ENCODE assay signal across 8 mouse cellular contexts in the genomic region with DNA sequence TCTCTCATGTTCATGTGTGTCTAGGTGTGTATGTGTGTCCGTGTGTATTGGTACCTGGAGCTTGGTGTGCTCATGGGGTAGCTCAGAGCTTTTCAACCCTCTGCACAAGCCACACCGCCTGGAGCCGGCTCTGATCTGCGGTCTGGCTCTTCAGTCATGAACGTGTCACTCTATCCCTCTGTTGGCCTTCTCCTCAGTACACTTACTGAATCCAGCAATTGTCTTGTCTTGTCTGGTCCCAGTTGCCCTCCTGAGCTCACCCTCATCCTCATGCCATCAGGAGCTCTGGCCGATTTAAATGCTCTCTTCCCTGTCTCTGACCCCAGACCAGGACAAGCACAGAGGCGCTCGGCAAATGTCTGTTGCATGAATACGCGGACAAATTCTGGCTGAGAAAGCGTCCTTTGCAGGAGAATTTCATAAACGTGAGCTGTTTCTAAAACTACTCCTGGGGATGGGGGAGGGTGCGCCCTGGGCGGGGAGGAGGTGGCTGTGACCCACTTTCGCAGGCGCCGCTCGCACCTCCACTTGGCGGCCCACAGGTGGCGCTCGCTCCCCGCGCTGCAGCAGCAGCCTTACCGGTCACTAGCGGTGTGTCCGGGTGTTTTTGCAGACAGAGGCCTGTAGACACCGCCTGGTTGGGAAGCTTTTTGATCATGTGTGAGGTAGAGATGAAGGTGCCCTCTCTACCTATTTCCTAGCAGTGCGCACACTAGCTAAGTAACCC. TPM values are rescaled to one million over a fixed set of nuclear protein-coding genes. Genes with fewer than 3 reads are reported as not detected.
DNase-seq lines count a peak whose midpoint lies in the region; ATAC-seq lines count a peak whose summit lies in the region.

No protein-coding gene starts in this region.

- H3K27ac ChIP-seq in forebrain, embryonic 11.5 days (ENCODE audit: low read depth, low read length) = no peak overlapping the region
- H3K27ac ChIP-seq in heart, embryonic 15.5 days = no peak overlapping the region
- H3K27ac ChIP-seq in liver, embryonic 12.5 days = no peak overlapping the region

- no peaks in the 10 kb centered on the region for H3K4me1 ChIP-seq in forebrain, embryonic 11.5 days (replicated peaks; ENCODE audit: control insufficient read depth, insufficient read depth, low read length)
- no peaks in the 10 kb centered on the region for H3K4me1 ChIP-seq in heart, embryonic 15.5 days (replicated peaks)
- peaks cover 10% of the 10 kb centered on the region; the same call in 1 of the 2 replicates for H3K4me1 ChIP-seq in liver, embryonic 12.5 days

- H3K4me2 ChIP-seq in forebrain, embryonic 11.5 days (ENCODE audit: low read depth, low read length, severe bottlenecking) = no peak overlapping the region
- H3K4me2 ChIP-seq in heart, embryonic 15.5 days = peak overlapping the region; percentile 35; the same call in 1 of the 2 replicates
- no peak overlapping the region for H3K4me2 ChIP-seq in liver, embryonic 12.5 days

- no peak overlapping the region for H3K4me3 ChIP-seq in forebrain, embryonic 11.5 days (ENCODE audit: low read depth, low read length)
- H3K4me3 ChIP-seq in heart, embryonic 15.5 days = no peak overlapping the region
- H3K4me3 ChIP-seq in liver, embryonic 12.5 days = no peak overlapping the region

- peak; percentile 58; the same call in 1 of the 2 replicates for ATAC-seq in forebrain, embryonic 11.5 days (replicated peaks; ENCODE audit: low FRiP score)
- peak; percentile 67 for ATAC-seq in heart, embryonic 15.5 days (replicated peaks; ENCODE audit: insufficient number of reproducible peaks, insufficient read depth, low FRiP score, low read depth)
- peak; percentile 31; the same call in 1 of the 2 replicates for ATAC-seq in liver, embryonic 12.5 days

- 14% methylated on average over 28 of the region's 28 CpGs for WGBS in forebrain, embryonic 11.5 days
- 18% methylated on average over 28 of the region's 28 CpGs for WGBS in heart, embryonic 15.5 days
- 22% methylated on average over 28 of the region's 28 CpGs for WGBS in liver, embryonic 12.5 days (ENCODE audit: insufficient replicate concordance)

- DNase-seq in CD4-positive, CD25-positive, alpha-beta regulatory T cell, adult 2 months (ENCODE audit: low read depth, low spot score) = peak; percentile 92
- DNase-seq in c-Kit-positive CD71-negative TER-119-negative erythroid progenitor cells, embryonic 14.5 days (ENCODE audit: low read depth) = peak; percentile 37
- DNase-seq in forebrain, embryonic 11.5 days (ENCODE audit: low spot score) = peak; percentile 88
- peak; percentile 89 for DNase-seq in kidney, postnatal 14 days
- DNase-seq in natural killer cell, adult 2 months (ENCODE audit: low spot score in 2 of 2) = peak; percentile 71 to 83
- peak; percentile 85 for DNase-seq in splenic B cell, adult 2 months (ENCODE audit: low read depth, low spot score)

- H3K27me3 ChIP-seq in forebrain, embryonic 11.5 days (ENCODE audit: control insufficient read depth, insufficient read depth, low read length) = no peaks in the 10 kb centered on the region; the same call in 1 of the 2 replicates
- H3K27me3 ChIP-seq in heart, embryonic 15.5 days = 0 out of 2 replicates have a peak, but pooled peaks cover 2% of the 10 kb centered on the region
- peaks cover 4% of the 10 kb centered on the region; the same call in 1 of the 2 replicates for H3K27me3 ChIP-seq in liver, embryonic 12.5 days (replicated peaks)
- no peaks in the 10 kb centered on the region for H3K27me3 ChIP-seq in splenic B cell, adult 2 months (ENCODE audit: control insufficient read depth, insufficient read depth, low read length, poor library complexity, severe bottlenecking)

- H3K9ac ChIP-seq in forebrain, embryonic 11.5 days (ENCODE audit: low read length) = peak overlapping the region; percentile 37; the same call in 1 of the 2 replicates
- H3K9ac ChIP-seq in heart, embryonic 15.5 days = no peak overlapping the region
- H3K9ac ChIP-seq in liver, embryonic 12.5 days = no peak overlapping the region

- H3K36me3 ChIP-seq in forebrain, embryonic 11.5 days (ENCODE audit: control insufficient read depth, insufficient read depth, low read length) = no peaks in the 10 kb centered on the region
- no peaks in the 10 kb centered on the region for H3K36me3 ChIP-seq in heart, embryonic 15.5 days
- no peaks in the 10 kb centered on the region for H3K36me3 ChIP-seq in liver, embryonic 12.5 days
- H3K36me3 ChIP-seq in splenic B cell, adult 2 months (ENCODE audit: control insufficient read depth, insufficient read depth, low read length, poor library complexity, severe bottlenecking) = no peaks in the 10 kb centered on the region

- no peaks in the 10 kb centered on the region for H3K9me3 ChIP-seq in forebrain, embryonic 11.5 days (ENCODE audit: control insufficient read depth, low read length)
- no peaks in the 10 kb centered on the region for H3K9me3 ChIP-seq in heart, embryonic 15.5 days (replicated peaks)
- H3K9me3 ChIP-seq in liver, embryonic 12.5 days (replicated peaks) = no peaks in the 10 kb centered on the region

RNA-seq across cellular contexts. Expression of gene Adgre5, which starts 41.9 kb away (rescaled TPM):
- 12.2 and 12.6 TPM in 2 replicates for polyA plus RNA-seq in forebrain, embryonic 11.5 days (2014; fragmentation: Nextera tagmentation; extraction: Ambion mirVana)
- polyA plus RNA-seq in heart, embryonic 15.5 days (2015; fragmentation: Nextera tagmentation; extraction: Ambion mirVana) = 31.2 and 38.7 TPM in 2 replicates
- polyA plus RNA-seq in liver, embryonic 12.5 days (2016; fragmentation: Nextera tagmentation; extraction: Ambion mirVana) = 11.5 and 12.5 TPM in 2 replicates

Comparison
In these comparisons a context has a peak if more than half of its experiments do, and no peak if none do; other contexts are left out.
1. DNase-seq: peak in every context shown above with its lines; median percentile 92 in CD4-positive, CD25-positive, alpha-beta regulatory T cell, adult 2 months; 89 in kidney, postnatal 14 days; 88 in forebrain, embryonic 11.5 days; 85 in splenic B cell, adult 2 months; 77 in natural killer cell, adult 2 months; 37 in c-Kit-positive CD71-negative TER-119-negative erythroid progenitor cells, embryonic 14.5 days.